Mouse (Mus musculus): ENCODE data around the gene Kif1a. TPM values are rescaled to one million over a fixed set of nuclear protein-coding genes. Genes with fewer than 3 reads are reported as not detected.

Kif1a gene
- total RNA-seq (2023) = 1 to 10 TPM; 1.0 to 1.5 TPM

GRCm38 (mm10) chr1:93101571-93102061 lies at the start of gene Kif1a:
Gene Kif1a, minus strand, starts transcription at chr1:93101951.

DNA sequence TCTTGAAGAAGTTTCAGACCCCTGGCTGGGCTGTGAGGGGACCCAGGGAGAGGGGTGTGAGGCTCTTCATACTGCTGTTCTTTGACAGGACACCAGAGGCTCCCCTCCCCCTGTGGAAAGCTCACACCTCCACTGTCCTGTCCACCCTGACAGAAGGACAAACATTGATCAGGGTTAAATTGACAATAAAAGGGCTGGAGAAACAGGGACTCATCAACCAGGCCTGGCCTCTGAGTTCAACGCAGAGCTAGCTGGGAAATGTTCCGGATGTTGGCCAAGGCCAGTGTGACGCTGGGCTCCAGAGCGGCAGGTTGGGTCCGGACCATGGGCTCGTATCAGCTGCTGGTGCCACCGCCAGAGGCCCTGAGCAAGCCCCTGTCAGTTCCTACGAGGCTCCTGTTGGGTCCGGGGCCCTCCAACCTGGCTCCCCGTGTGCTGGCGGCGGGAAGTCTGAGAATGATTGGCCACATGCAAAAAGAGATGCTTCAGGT lies 33.3 kb upstream of the Kif1a start, which contains the start of gene Agxt:
TSS of gene Agxt (plus strand) at position 205 of the 491 bp plus-strand sequence.

DNA sequence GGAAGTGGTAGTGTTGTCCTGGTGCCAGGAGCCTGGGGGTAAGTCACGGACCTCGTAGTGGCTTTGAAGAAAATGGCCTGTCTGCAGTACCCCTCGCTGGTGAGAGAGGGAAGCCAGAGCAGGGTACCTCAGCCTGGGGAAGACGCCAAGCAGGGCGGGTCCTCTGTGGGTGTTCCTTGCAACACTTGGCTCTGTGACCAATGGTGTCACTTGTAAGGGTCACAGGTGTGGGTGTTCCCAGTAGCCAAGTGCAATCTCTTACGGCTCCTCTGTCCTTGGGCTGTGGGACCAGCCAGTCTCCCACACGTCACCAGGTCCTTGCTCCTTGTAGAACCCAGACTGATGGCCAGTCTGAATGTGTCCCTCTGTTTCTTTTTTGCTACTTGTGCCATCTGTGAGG lies 95.7 kb downstream of the Kif1a start, which contains the start of gene Aqp12:
TSS of gene Aqp12 (plus strand) at position 274 of the 400 bp plus-strand sequence.

Other genes with a start within 250 kb of the Kif1a start
- gene Ankmy1, start 199.0 kb downstream of the Kif1a start, total RNA-seq (2023) = under 1 TPM; 0.18 to 0.58 TPM
- 1 to 10 TPM; 2.0 to 2.2 TPM for gene Dusp28, start 195.0 kb downstream of the Kif1a start, total RNA-seq (2023)
- gene Rnpepl1, start 191.2 kb downstream of the Kif1a start, total RNA-seq (2023) = 10 to 100 TPM; 85.4 to 87.3 TPM
- gene Capn10, start 167.6 kb downstream of the Kif1a start, total RNA-seq (2023) = 10 to 100 TPM; 10.1 to 11.1 TPM
- gene Gpr35, start 151.1 kb downstream of the Kif1a start, total RNA-seq (2023) = 100 to 1,000 TPM; 115 to 137 TPM
- under 1 TPM in 1 of 2 experiments, not detected in 1; 0.76 TPM for gene Aqp12, start 95.6 kb downstream of the Kif1a start, total RNA-seq (2023)
- gene Agxt, start 33.3 kb upstream of the Kif1a start, total RNA-seq (2023) = not detected
- not detected for gene 2310007B03Rik, start 59.0 kb upstream of the Kif1a start, total RNA-seq (2023)
- under 1 TPM; 0.21 to 0.27 TPM for gene Crocc2, start 66.8 kb upstream of the Kif1a start, total RNA-seq (2023)
- gene Sned1, start 133.9 kb upstream of the Kif1a start, total RNA-seq (2023) = 10 to 100 TPM in 1 of 2 experiments, 1 to 10 TPM in 1; 9.2 to 12.2 TPM
- gene Mterf4, start 204.0 kb upstream of the Kif1a start, total RNA-seq (2023) = 1 to 10 TPM; 5.8 to 8.0 TPM
- 10 to 100 TPM; 14.2 to 14.3 TPM for gene Ppp1r7, start 240.9 kb upstream of the Kif1a start, total RNA-seq (2023)
- gene Pask, start 241.5 kb upstream of the Kif1a start, total RNA-seq (2023) = 1 to 10 TPM in 1 of 2 experiments, under 1 TPM in 1; 0.64 to 2.0 TPM